Mouse (Mus musculus) heart, postnatal 36 days (tissue): Measurements from ENCODE around the gene Neurl1a. TPM values are rescaled to one million over a fixed set of nuclear protein-coding genes. Genes with fewer than 3 reads are reported as not detected.
"Not testable (repeated sequence)": the region's sequence is repeated elsewhere in the genome, so short reads cannot be mapped to it uniquely, and the experiment has no call there.

Source experiments
- DNase-seq, 2 experiments: peaks; one replicate each; pipeline ENCODE4 v3.0.0; 2021 to 2022
- intact Hi-C: fragments of 180-260 bp; cut with DNase I; formaldehyde crosslinking; loops from one replicate; pipeline ENCODE4 v1.15.1; 2025
- total RNA-seq, 2 experiments: library from RNA; stranded (reverse); gene quantifications; 2 replicates each; pipeline ENCODE4 v1.2.3; 2021

Gene Neurl1a
- total RNA-seq, result 1 to 10 TPM in 1 of 2 experiments, under 1 TPM in 1; 0.92 to 1.2 TPM

DNA sequence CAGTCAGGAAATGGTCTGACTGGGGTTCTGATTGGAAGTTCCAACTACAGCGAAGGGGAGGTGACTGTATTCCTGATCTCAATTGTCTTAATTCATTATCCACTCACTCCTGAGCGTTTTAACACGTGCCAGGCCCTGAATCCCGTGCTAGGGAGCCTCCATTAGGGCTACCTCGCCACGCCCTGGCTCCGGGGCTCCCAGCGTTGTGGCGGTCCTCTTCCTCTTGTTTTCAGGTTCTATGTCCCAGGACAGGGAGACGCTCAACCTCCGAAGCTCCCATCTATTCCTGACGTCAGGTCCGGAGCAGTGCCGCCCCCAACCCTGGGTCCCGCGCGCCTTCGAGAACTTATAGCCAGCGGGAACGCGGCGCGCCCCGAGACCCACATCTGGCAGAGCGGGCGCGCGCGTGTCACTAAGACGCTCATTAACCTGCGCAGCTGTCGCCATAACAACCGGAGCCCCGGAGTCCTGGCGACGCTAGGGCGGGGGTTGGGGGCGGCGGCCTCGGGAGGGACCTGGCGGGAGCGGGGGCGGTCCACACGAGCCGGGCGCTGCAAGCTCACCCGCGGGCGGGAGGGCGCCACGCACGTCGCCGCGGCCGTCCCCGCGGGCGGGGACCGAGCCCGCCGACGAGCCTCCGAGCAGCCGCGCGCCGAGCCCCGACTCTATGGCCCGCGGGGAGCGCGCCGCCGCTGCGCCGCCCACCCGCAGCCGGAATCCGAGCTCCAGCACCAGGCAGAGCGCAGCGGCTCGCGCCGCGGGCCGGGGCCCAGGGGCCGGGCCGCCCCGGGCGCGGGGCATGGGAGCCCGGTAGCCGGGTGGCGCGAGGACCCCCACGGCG is at the start of gene Neurl1a:
Gene Neurl1a (plus strand): TSS at position 390 of the 841 bp plus-strand sequence.
- peak; percentile 26 to 47 for DNase-seq
- intact Hi-C loops, result no loop called here

DNA sequence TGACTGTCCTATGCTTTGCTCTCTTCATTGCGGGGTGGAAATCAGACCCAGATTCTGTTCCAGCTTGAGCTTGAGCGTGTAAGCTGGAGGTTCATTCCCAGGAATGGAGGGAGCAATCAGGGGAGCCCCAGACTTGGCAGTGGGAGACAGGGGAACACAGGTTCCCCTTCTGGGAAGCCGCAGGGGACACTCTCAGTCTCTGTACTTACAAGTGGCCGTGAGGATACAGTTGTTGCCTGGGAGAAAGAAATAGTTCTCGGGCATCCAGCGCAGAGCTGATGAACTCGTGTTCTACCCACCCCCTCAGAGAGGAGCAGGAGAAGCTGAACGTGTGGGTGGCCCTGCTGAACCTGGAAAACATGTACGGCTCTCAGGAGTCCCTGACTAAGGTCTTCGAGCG is 49.8 kb upstream of the Neurl1a start:
- no peak for DNase-seq
- intact Hi-C loops, result no loop called here

DNA sequence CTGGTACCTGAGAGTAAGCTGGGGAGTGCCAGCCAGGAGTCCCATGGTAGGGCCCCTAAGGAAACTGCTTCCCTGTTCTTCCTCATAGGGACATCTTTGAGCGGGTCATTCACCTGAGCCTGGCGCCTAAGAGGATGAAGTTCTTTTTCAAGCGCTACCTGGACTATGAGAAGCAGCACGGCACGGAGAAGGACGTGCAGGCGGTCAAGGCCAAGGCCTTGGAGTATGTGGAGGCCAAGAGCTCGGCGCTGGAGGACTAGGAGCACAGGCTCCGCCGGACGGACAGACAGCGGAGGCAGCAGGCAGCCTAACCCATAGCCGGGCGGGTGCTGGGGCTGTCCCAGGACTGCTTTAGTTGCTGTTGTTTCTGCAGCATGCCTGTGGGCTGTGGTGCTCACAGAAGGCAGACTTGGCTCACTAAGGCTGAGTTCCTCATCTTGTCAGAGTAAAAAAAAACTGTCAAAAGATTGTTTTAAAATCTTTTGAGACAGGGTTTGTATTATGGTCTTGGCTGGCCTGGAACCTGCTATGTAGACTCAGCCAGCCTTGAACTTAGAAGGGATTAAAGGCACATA is 48.0 kb upstream of the Neurl1a start:
- no peak for DNase-seq
- intact Hi-C loops, result no loop called here

DNA sequence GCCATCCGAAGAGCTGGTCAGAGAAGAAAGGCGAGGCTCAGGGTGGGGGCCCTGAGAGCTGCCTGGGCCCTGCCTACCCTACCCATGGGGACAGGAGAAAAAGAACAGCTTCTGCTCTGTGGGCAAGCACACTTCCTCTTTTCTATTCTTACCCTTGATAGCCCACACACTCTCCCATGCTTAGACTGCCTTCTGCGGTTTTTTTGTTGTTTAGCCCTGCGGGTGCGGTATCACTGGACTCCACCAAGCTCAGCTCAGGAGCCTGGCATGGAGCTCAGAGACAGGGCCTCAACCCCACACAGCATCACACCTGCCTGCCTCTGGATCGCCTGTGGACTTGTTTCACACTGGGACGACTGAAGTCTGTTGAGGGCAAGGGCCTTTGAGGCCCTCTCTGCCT is 45.5 kb upstream of the Neurl1a start:
- intact Hi-C loops, result no loop called here
- no peak for DNase-seq

DNA sequence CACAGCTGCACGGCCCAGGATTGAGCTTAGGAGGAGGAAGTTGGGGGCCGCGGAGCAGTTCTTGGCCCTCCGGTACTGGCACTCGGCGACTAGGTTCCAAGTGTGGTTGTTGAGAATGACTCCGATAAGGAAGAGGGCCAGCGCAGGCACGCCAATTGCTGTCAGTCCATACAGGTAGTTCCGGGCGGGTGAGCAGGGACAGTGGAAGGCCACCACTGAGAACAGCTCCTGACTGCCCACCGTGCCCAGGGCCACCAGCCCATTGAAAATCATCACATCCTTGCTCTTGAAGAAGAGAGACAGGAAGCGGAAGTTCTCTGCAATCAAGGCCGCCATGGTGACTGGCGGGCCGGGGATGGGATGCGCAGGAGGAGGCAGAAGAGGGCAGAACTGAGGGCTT is 43.1 kb upstream of the Neurl1a start:
- DNase-seq, result no peak
- intact Hi-C loops, result no loop called here

DNA sequence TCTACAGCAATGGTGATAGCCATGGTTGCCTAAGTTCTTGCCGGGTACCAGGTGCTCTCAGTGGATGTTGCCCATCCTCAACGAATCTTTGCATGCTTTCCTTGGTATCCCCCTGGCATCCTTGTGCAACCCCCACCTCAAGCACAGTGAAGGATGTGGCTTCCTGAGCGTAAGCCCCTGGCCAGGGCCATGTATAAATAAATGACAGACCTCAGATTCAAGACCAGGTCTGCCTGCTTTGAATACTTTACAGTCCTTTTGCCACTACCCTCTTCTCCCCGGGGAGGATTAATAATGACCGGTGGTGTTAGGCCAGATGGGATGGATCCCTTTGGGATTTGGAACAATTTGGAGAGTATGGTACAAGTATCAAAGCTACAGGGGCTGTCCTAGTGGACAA is 42.5 kb upstream of the Neurl1a start:
- intact Hi-C loops, result no loop called here
- no peak for DNase-seq

DNA sequence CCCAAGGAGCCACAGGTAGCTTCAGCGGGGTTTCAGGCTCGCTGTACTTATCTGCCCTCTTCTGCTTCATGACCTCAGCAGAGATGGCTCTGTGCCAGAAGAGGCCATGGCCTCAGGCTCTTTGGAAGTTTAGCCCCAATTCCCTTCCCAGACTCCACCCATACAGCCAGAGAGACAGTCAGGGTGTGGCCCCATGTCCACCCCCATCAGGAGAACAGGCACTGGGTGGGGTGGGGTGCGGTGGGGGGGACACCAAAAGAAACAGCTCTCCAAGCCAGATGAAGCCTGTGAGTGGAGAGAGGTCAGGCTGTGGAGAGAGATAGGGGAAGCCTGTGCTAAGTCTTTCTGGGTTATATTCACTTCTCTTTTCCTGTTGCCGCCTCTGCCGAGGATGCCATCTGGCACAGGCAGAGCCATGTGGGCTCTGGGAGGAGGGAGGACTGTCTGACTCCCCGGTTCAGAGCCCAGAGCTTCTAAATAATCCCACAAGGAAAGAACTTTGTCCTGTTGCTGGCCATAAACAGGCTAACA is 41.5 kb upstream of the Neurl1a start:
- peak; percentile 67 to 75 for DNase-seq
- intact Hi-C loops, result no loop called here

DNA sequence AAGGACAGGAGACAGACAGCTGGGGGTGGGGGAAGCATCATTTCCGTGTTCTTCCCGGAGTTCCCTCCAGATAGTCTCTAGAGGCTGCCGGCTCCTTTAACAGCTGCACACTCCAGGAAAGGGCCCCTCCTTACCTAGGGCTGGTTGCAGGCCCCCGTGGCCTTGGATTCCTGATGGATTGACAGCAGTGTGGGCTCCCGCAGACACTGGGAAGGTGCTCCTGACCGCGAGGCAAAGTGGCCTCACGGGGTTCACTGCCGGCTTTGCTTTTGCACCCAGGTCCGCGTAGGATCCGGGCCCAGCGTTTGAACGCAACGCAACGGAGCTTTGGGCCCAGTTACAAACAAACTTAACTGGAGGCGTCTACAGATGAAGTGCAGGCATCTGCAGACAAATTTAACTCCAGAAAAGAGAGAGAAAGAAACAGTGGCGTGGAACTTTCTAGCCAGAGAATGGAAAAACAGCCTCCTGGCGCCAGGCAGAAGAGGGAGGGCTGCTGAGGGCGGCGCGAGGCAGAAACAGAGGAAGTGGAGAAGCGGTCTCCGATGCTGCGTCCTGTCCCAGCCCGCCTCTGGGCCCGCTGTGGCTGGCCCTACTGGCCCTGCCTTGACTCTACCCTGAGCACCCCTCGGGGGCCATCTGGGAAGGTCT is 40.7 kb upstream of the Neurl1a start, which contains the start of gene Calhm2:
Gene Calhm2 (minus strand): TSS at position 524 of the 651 bp plus-strand sequence.
- intact Hi-C loops, result no loop called here
- peak; percentile 71 to 74 for DNase-seq

DNA sequence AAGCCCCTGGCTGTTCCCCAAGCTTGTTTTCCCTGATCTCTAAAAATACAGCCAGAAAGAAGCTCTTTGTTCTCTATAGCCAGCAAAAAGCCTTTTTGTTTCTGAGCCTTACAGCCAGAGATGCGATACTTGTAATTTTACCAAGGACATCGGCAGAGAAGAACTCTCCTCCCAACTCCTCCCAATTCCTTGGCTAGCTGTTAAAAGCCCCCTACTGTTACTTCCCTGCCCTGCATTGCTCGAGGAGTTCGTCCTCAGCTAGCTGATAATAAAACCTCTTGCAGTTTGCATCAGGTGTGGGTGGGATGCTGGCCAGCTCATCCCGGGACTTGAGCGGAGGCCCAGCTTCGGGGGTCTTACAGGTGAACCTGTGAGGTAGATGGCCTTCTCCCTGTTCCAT is 39.0 kb upstream of the Neurl1a start:
- DNase-seq, intact Hi-C loops: not testable (repeated sequence)

DNA sequence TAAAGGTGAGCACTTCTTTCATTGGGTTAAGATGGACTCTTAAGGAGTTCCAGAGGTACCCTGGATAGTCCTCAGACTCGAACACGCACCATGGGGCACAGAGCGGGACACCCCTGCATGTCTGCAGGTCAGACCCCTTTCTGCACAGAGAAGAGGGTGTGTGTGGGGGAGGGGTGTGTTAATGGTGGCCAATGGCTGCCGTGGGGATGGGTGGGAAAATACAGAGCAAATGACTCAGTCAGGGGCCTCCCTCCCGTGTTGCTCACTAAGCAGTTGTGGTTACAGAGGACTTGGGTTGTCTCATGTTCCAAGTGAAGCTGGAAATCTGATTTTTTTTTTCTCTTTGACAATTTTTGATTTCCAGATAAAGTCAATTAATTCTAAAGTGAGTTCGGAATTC is 36.2 kb upstream of the Neurl1a start:
- intact Hi-C loops, result no loop called here

DNA sequence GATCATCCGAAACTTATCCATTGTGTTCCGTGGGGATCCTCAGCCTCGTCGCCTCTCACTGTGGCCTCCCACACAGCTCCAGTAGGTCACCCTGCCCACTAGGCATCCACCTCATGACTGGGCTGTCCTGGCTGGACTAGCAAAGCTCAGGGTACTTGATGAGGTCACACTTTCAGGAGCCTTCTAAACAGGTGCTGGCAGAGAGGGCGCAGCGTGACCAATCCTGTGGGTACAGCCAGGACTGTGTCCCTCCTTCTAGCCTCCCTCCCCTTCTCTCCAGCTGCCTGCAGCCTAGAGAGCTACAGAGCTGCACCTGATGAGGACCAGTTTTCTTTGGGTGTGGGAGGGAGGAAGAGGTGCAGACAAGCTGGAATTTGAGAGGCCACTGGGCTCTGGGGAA is 34.5 kb upstream of the Neurl1a start, which contains the start of gene Calhm1:
Gene Calhm1 (minus strand): TSS at position 101 of the 400 bp plus-strand sequence.
- intact Hi-C loops, result no loop called here
- DNase-seq, result no peak

More for the DNA sequence above, 36.2 kb upstream of the Neurl1a start:
- no peak for DNase-seq

DNA sequence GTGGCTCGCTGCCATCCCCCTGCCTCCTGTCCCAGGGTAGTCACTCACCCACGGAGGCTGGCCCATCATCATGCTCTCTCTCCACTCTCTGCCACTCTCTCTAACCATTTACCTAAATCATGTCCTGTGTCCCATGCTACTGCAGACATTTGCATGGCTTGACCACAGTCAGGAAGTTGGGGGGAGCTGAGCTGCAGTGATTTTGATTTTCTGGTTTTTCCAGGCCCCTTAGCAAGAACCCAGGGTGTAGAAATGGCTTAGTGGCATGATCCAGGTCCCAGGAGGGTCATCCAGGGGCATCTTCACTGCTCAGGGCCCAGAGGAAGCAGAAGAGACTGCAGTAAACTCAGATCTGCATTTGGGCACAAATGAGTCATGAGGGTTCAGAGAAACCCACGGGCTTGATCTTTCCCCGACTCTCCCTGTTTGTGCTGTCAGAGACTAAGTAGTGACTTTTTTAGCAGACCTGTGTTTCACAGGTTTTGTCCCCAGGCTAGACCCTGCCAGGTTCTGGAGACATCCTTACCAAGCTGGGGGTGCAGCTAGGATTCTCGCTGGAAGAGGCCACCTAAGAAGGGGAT is 30.3 kb upstream of the Neurl1a start:
- intact Hi-C loops, result no loop called here
- DNase-seq, result no peak

DNA sequence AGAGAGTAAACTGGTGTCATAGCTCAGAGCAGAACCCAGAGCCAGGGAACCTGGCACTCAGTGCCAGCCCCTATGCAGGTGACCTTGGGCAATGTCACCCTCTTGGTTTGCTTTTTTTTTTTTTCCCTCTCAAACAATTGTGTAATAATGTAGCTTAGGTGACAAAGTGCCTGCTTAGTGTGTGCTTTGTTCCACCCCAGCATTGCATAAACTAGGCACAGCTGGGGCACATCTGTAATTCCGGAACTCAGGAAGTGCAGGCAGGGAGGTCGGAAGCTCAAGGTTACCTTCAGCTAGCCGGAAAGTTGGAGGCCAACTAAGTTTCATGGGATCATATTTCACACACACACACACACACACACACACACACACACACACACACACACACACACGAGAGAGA is 28.8 kb upstream of the Neurl1a start:
- DNase-seq, result no peak
- intact Hi-C loops, result no loop called here

DNA sequence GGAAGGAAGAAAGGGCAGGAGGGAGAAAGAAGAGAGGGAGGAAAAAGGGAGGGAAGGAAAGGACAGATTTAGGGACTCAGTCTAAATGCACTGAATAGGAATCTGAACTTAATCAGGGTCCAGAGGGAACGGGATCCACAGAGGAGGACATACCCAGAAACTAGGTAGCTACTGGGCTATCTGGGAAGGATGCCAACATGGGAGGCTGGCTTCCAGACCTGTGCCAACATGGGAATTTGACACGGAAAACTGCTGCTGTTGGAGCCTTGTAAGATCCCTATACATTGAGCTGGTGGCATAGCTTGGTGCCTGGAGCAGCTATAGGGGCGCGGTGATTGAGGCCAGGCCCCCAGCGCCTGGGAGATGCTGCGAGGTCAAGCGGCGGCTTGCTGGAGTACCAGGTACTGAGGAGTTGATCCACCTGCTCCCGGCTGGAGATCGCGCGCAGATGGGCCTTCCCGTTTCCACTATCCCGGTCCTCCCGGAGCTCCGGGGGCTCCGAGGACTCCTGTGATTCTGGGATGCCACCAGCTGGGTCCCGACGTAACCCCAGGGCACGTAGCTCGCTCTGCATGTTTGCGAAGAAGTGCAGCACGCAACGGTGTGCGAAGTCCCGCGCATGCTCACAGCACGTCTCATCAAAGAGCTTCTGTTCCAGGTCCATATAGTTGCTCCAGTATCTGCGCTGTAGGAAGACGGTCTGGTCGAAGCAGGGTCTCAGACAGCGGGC is 27.1 kb upstream of the Neurl1a start:
- intact Hi-C loops, result no loop called here
- no peak for DNase-seq

DNA sequence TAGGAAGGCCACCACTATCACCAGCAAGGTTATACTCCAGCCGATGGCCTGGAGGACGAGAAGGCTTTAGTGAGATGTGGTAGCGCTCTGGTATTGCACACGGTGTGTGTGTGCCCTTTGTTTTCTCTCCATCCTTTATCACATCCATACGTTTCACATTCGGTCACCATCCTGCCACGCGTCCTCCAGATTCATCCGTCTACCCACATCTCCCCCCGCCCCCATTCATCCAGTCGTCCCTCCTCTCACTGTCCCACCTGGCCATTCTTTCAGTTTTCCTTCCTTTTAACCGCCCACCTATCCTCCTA is 26.6 kb upstream of the Neurl1a start:
- intact Hi-C loops, result no loop called here
- no peak for DNase-seq

DNA sequence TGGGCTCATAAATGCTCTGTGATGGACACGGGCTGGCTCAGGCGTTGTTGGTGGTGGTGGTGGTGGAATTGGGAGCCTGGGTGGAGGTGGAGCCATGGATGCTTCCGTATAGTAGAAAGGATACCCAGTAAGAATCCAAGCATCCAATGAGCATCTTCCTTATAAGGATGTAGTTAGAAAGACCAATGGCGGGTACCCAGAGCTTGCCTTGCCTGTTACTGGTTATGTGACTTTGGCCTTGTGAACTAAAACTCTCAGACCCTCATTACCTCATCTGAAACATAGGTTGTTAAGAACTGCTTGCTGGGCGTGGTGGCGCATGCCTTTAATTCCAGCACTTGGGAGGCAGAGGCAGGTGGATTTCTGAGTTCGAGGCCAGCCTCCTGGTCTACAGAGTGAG is 24.9 kb upstream of the Neurl1a start:
- intact Hi-C loops, result no loop called here
- no peak for DNase-seq

DNA sequence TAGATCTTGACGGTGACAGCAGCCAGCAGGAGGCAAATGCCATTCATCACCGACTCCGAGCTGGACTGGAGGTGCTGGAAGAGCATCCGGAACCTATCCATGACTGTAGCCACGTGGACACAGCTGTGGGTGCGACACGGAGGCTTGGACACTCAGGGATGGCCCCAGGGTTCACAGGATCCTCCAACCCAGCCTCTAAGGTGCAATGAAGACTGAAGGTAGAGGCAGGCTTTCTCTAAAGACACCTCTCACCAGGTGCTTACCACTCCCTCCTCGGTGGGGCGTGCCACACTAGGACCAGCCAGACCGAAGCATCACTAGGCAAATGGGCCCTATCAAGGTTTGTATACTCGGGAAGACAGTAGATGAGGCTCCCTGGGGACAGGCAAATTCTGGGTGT is 21.0 kb upstream of the Neurl1a start, which contains the start of gene Calhm3:
Gene Calhm3 (minus strand): TSS at position 101 of the 400 bp plus-strand sequence.
- no peak for DNase-seq
- intact Hi-C loops, result no loop called here

DNA sequence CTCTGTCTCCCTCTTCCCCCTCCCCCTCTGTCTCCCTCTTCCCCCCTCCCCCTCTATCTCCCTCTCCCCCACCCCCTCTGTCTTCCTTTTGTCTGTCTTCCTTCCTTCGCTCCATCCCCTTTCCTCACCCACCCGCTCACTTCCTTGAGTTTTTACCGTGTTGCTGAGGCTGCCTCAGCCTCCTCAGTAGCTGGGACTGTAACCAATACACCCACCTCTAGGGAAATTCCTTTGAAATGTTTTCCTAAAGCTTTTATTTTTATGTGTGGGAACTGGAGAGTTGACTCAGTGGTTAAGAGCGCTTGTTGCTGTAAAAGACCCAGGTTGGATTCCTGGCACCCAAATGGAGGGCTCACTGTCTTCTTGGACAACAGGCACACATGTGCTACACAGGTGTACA is 17.0 kb upstream of the Neurl1a start:
- intact Hi-C loops, result no loop called here
- no peak for DNase-seq

DNA sequence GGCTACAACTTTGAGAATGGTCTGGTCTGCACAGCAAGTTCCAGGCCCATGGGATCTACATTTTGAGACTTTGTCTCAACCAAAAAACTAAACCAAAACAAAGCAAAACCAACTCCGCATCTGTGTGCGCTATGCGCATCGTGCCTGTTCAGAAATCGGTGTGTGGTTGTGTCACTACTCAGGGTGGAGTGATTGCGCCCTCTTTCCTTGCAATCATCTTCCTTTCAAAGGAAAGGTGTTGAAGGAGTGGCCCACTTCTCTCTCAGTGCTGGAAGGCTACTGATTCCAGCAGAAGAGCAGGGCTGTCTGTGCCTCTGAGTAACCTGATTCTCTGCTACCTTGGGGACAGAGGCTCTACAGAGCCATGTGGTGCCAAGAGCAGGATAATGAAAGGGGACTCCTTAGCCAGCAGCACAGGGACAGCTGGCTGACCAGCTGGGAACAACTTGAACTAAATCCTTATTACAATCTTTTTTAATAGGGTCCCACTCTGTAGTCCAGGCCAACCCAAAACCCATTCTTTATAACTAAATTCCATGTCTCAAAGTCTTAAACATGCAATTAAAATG is 15.4 kb upstream of the Neurl1a start:
- intact Hi-C loops, result no loop called here
- DNase-seq, result no peak

DNA sequence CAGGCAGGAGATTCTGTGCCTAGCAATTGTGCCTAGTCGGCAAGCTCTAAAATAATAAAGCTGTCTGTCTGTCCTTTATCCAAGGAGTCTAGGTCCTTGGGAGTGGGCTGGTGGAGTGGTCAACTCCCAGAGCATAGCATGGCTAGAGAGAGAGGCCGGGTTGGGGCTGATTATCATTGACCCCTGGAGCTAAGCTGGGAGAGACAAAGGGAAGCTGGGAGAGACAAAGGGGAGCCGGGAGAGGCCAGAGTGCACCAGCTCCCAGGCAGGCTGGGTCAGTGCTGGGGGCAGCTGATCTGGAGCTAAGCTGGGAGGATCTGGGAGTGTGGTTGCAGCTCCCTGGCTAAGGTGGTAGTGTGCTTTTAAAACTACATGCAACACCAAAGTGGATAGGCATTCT is 11.9 kb upstream of the Neurl1a start:
- intact Hi-C loops, result no loop called here
- DNase-seq, result no peak
